Mouse (Mus musculus) urinary bladder, postnatal 25 days (tissue): Measurements from ENCODE around the gene Znhit3.

Experiments used
- DNase-seq: peaks from one replicate; pipeline ENCODE4 v3.0.0; 2022; ENCODE audit warnings: low spot score

The Znhit3 gene

GRCm38 (mm10) chr11:84916053-84916702 is at the start of gene Znhit3:
Znhit3 (minus strand) TSS chr11:84916366.
- DNase-seq, result peak; percentile 74

GRCm38 (mm10) chr11:84963556-84963955 is 47.4 kb upstream of the Znhit3 start:
- DNase-seq, result no peak

DNA sequence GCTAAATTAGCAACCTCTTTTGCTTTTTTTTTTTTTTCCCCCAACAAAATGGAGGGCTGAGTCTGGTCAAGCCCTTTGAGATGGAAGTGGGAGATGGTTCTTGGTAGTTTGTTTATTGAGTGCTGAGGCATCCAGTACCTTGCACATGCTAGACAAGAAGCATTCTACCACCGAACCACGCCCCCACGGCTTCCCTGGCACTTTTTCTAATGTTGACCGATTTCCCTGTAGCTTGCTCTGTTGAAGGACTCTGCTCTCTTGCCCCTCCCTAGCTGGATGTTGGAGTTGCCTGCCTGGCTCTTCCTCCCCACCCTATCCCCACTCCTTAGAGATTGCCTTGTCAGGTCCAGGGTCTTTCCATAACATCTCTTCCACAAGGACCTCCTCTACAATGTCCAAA is 46.4 kb upstream of the Znhit3 start:
- no peak for DNase-seq

- DNase-seq, result no peak
These were observed 45.4 kb upstream of the Znhit3 start for GRCm38 (mm10) chr11:84961571-84961970.

- no peak for DNase-seq
These were observed 44.6 kb upstream of the Znhit3 start for GRCm38 (mm10) chr11:84960780-84961179.

GRCm38 (mm10) chr11:84960291-84960690 is 44.1 kb upstream of the Znhit3 start:
- no peak for DNase-seq

DNA sequence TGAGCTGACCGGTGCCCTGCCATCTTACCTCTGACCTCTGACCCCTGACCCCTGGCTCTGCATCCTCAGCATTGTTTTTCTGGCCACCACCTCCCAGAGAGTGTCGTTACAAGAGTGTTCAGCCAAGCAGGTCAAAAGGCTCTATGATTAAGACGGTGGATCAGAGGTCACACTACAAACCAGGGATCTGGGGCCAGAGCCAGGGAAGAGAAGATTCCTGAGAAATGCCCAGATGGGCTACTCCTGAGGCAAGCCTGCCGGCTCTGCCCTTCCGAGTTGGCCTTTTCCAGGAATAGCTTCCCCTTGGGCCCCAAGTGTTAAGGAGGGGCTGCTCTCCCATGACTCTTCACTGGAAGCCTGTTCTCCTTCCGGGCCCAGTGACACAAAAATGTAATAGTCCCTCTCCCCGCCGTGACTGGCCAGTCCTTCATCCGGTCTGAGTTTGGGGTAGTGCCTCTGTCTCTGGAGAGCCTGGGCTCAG is 43.6 kb upstream of the Znhit3 start:
- DNase-seq, result no peak

GRCm38 (mm10) chr11:84959181-84959580 is 43.0 kb upstream of the Znhit3 start:
- no peak for DNase-seq

DNA sequence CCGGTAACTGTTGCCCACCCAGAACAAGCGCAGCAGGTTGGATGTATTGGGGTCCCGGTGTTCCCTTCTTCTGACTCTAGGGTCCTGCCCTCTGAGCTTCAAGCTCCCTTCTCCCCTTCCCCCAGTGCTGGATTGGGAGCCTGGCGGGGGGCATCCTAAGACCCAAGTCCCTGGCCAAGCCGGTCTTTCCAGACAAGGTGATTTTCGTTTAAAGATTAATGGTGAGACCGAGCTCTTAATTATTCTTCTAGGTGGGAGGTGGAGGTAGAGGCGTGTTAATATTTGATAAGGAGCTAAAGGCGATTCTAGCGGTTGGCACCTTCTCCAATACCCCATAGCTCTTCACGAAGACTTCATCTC is 42.1 kb upstream of the Znhit3 start:
- no peak for DNase-seq

DNA sequence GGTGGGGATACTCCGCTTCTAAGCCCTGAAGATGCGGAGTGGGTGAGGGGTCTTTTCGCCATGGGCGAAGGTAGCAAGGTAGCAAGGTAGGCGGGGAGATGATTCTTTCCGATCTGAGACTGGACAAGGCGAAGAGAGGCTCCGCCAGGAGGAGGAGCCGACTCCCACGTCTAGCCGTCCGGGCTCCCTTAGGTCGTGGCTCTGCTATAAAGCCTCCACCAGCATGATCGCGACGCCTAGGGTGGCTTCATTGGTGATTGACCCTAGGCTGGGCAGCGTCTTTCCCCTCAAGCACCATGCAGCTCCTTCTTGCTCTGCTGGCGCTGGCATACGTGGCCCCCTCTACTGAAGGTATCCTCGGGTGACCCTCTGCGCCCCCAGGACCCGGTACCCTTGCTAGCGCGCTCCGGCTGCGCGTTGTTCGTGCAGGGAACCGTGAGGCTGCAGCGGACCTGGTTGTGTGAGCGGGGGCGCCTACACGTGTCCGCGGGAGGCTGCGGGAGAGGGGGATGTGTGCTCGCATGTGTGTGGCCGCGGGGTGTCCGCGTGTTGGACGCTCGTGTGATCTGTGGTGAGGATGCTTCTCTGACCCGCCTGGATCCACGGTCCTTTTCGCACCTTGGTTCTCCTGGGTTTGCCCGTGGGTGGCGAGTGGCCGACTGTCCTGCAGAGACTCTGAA is 41.6 kb upstream of the Znhit3 start, which contains the start of gene Car4:
TSS of gene Car4 (plus strand) at position 196 of the 680 bp plus-strand sequence.
- DNase-seq, result no peak

- no peak for DNase-seq
These were observed 41.0 kb upstream of the Znhit3 start for GRCm38 (mm10) chr11:84957171-84957570.

DNA sequence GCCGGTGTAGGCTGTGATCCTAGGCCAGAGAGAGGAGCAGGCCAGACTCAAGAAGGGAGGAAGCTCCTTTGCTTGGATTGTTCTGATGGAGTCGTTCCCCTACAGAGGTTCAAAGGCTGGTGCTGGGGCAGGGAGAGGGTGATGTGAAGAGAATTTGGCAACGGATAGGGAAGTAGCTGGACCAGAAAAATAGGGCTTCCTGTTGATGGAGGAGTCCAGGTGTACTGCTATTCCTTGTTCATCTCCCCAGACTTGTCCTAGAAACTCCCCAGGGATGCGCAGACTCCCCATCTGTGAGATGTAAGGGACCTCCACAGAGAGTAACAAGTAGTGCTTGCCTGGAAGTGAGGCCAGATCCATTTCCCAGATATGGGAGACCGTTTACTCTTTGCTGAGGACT is 40.2 kb upstream of the Znhit3 start:
- DNase-seq, result no peak

DNA sequence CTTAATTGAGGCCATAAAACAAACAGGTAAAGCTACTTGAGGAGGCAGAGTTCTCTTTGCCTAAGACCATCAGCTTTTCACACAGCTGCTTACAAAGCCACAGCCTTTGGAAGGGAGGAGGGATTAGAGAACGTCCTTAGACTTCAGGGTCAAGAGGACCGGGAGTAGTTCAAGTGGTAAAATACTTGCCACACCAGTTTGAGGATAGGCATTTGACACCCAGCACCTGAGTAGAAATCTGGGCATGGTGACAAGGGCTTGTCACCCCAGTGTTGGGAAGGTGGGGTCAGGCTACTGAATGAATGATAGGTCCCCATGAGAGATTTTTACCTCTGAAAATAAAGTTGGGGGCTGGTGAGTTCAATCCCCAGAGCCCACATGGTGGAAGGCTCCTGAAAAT is 36.4 kb upstream of the Znhit3 start:
- DNase-seq, result no peak

GRCm38 (mm10) chr11:84948526-84948925 is 32.4 kb upstream of the Znhit3 start:
- DNase-seq, result no peak

DNA sequence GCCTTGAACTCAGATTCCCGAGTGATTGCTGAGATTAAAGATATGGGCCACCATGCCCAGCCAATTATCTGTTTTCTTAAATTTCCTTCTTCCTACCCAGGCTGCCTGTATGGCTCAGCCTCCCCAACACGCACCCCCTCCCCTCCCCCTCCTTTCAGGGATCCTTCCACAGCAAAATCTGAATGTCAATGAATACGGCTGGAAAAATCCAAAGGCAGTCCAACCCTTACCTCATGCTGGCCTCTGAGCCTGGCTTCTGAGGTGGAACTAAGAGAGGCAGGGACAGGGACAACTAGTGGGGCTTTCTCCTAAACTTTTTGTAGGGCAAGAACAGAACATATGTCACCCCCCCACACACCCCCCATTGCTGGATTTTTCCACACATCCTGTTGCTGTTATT is 31.9 kb upstream of the Znhit3 start:
- DNase-seq, result no peak

- no peak for DNase-seq
These were observed 31.0 kb upstream of the Znhit3 start for GRCm38 (mm10) chr11:84947206-84947605.

GRCm38 (mm10) chr11:84945841-84946240 is 29.7 kb upstream of the Znhit3 start:
- no peak for DNase-seq

- no peak for DNase-seq
These were observed 28.7 kb upstream of the Znhit3 start for GRCm38 (mm10) chr11:84944639-84945435.

DNA sequence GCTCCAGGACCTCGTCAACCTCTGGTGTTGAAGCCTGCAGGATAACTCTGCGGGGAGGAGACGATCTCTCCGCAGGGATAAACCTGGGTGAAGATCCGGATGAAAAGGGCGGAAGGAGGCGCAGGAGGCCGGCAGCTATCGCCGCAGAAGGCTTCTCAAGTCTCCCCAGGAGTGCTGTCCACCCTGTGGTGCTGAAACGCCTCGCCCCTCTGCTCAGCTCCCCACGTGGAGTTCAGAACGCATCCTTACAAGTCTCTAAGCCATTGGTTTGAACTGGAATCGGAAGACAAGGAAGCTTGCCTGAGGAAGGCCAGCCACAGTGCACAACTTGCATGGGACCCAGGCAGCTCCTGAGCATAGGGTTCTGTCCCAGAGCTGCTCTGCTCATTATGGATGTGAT is 27.8 kb upstream of the Znhit3 start:
- DNase-seq, result peak; percentile 49

- DNase-seq, result no peak
These were observed 24.0 kb upstream of the Znhit3 start for GRCm38 (mm10) chr11:84940140-84940539.

DNA sequence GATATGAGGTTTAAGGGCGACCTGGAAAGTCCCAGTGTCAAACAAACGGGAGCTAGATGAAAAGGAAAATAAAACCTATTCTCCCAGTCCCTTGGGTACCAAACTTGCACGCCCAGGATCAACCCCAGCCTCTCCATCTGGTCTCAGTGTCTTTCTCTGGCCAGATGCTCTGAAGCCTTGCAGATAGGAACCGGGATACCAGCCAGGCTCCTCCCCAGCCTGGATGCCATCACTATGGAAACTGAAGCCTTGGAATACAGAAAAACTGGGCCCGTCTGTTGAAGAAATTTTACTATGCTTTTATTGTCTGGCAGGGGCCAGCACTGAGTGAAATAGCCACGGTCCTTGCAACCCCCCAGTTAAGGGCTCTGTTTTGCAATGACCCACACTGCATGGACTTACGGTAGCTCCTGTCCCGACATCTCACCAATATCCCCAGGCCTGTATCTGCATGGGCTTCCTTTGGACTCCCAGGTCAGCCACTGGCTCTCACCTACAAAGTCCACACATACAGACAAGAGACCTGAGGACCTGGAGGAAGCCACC is 23.4 kb upstream of the Znhit3 start:
- DNase-seq, result no peak

- DNase-seq, result no peak
These were observed 16.1 kb upstream of the Znhit3 start for GRCm38 (mm10) chr11:84932261-84932660.

GRCm38 (mm10) chr11:84920981-84921380 is 4.8 kb upstream of the Znhit3 start:
- no peak for DNase-seq
